Mouse (Mus musculus): Measurements from ENCODE around the gene Trp53i13. TPM values are rescaled to one million over a fixed set of nuclear protein-coding genes. Genes with fewer than 3 reads are reported as not detected.
A peak's percentile ranks its signal among the peaks of the same experiment; 100 is the strongest.

The Trp53i13 gene
- polyA plus RNA-seq, 1 experiment from 2014 or later: 3.4 TPM

DNA sequence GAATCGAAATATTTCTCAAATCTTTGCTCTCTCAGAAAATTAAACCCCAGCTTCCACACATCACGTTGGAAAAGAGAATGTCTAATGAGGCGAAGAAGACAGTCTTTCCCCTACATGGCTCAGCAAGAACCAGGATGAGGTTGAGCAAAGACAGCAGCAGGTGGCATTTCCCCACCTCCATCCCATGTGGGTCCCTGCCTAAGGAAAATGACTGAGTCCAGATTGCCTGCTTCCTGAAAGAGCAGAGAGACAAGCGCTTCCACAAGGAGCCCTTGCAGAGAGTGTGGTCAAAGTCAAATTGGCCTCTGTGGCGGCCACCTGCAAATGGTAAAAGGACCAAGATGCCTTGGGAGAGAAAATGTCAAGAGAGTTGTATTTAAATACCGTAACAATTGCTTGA lies 25.3 kb downstream of the Trp53i13 start:
- Histone ChIP-seq H3K36me3 (ENCODE audit: control insufficient read depth, insufficient read depth) (no peaks in the 10 kb centered on the region), H3K4me3 (ENCODE audit: low read depth, low read length) (no peak overlapping the region), H3K27me3 (ENCODE audit: control insufficient read depth, insufficient read depth, low read depth, low read length) (peaks cover 33% of the 10 kb centered on the region), H3K9ac (ENCODE audit: low read depth, low read length) (no peak overlapping the region), H3K4me2 (ENCODE audit: low read depth, low read length) (no peak overlapping the region), H3K27ac (ENCODE audit: low read length) (no peak overlapping the region), H3K4me1 (ENCODE audit: control insufficient read depth, low read depth, low read length) (peaks cover 47% of the 10 kb centered on the region), H3K9me3 (replicated peaks; ENCODE audit: control insufficient read depth, low read length) (no peaks in the 10 kb centered on the region)
- 61% methylated on average over 6 of the region's 6 CpGs for WGBS (ENCODE audit: insufficient replicate concordance)
- ATAC-seq (ENCODE audit: low read depth): no peak

DNA sequence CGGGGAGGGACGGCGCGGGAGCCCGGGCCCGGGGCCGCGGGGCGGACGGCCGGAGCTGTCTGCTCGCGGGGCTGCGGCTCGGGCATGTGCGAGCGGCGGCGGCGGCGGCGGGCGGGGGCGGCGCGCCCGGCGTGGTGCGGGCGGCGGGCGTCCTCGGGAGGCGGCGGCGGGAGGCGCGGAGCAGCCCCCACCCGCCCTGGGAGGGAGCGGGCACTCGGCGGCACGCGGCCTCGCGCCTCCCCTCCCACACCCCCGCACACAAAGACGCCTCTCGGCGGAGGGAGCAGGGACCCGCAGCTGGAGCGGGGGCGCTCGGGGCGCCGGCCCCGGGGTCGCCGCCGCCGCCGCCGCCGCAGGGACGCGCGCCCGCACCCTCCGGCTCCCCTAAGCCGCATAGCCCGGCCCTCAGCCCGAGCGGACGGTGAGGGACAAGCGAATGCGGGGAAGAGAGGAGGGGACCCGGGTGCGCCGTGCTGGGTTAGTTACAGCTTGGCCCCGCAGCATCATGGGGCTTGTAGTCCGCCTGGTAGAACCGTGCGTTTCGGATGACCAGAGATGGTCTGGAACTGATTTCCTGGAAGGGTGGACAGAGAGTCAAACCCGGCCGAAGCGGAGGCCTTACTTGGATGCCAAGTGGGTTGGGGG lies 26.1 kb downstream of the Trp53i13 start, which contains the start of gene Ankrd13b:
Ankrd13b (minus strand) TSS at position 88 of the 645 bp plus-strand sequence.
- Histone ChIP-seq H3K4me2 (ENCODE audit: low read depth, low read length) (peak within 1 kb of the TSS; percentile 94), H3K4me1 (ENCODE audit: control insufficient read depth, low read depth, low read length) (peaks cover 39% of the 10 kb centered on the region), H3K9ac (ENCODE audit: low read depth, low read length) (peak within 1 kb of the TSS; percentile 59), H3K27me3 (ENCODE audit: control insufficient read depth, insufficient read depth, low read depth, low read length) (peaks cover 33% of the 10 kb centered on the region), H3K4me3 (ENCODE audit: low read depth, low read length) (peak within 1 kb of the TSS; percentile 70), H3K36me3 (ENCODE audit: control insufficient read depth, insufficient read depth) (no peaks in the 10 kb centered on the region), H3K9me3 (replicated peaks; ENCODE audit: control insufficient read depth, low read length) (no peaks in the 10 kb centered on the region), H3K27ac (ENCODE audit: low read length) (no peak within 1 kb of the TSS)
- under 1% methylated on average over 31 of the region's 87 CpGs for WGBS (ENCODE audit: insufficient replicate concordance)
- ATAC-seq (ENCODE audit: low read depth): no peak

DNA sequence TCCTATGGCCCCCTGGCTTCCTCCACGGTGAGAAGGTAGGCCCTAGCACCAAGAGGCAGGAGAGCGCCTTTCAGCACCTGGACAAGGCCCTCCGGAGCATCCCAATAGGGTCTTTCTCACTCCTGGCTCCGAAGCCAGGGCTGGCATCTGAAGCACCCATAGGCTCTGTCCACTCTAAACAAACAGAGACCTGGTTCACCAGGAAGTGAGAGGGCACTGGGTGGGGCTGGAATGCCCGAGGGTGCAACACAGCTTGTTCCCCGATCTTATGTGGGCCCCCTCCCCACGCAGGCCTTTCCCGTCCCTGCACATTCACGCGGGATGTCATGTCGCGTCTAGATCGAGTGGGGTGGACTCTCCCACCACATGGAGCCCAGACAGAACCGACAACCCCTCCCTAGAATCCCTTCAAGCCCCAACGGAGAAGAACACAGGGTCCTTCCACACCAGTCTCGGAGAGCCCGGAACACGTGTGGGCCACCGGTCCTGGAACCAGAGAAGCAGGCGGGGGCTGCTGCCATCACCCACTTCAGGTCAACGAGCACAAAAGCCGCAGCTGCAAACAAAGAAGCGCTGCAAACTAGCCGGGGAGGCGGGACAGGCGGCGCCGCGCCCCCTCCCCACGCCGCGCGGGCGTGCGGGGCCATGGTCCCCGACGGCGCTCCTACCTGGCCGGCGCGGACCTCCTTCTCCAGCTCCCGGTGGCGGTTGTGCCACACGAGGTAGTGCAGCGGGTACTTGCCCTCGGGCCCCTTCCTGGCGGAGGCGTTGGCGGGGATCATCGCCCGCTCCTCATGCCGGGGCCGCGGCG lies 26.8 kb downstream of the Trp53i13 start:
- H3K4me3 ChIP-seq (ENCODE audit: low read depth, low read length): peak overlapping the region; percentile 70
- H3K9me3 ChIP-seq (replicated peaks; ENCODE audit: control insufficient read depth, low read length): no peaks in the 10 kb centered on the region
- no peak overlapping the region for H3K27ac ChIP-seq (ENCODE audit: low read length)
- ATAC-seq (ENCODE audit: low read depth): no peak
- H3K9ac ChIP-seq (ENCODE audit: low read depth, low read length): peak overlapping the region; percentile 59
- peaks cover 32% of the 10 kb centered on the region for H3K4me1 ChIP-seq (ENCODE audit: control insufficient read depth, low read depth, low read length)
- H3K36me3 ChIP-seq (ENCODE audit: control insufficient read depth, insufficient read depth): no peaks in the 10 kb centered on the region
- peaks cover 33% of the 10 kb centered on the region for H3K27me3 ChIP-seq (ENCODE audit: control insufficient read depth, insufficient read depth, low read depth, low read length)
- peak overlapping the region; percentile 94 for H3K4me2 ChIP-seq (ENCODE audit: low read depth, low read length)
- 5% methylated on average over 51 of the region's 55 CpGs for WGBS (ENCODE audit: insufficient replicate concordance)

DNA sequence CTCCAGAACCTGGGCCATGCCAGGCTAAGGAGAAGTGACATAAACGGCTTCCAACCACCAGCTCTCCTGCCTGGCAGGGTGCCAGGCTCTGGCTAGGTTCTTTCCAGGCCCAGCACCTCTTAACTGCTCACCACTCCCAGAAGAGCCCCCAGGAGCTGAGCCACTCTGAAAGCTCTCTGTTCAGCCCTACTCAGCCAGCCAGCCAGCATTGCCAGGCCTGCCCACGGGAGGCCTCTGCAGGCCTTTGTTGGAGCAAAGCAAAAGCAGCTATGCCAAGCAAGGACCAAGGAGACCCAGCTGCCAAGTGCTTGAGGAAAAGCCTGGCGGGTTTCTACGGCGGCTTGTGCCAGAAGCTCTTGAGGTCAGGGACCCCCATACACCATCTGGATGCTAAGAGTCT lies 29.0 kb downstream of the Trp53i13 start:
- no peak overlapping the region for H3K9ac ChIP-seq (ENCODE audit: low read depth, low read length)
- 64% methylated on average over 5 of the region's 5 CpGs for WGBS (ENCODE audit: insufficient replicate concordance)
- H3K27ac ChIP-seq (ENCODE audit: low read length): no peak overlapping the region
- peaks cover 19% of the 10 kb centered on the region for H3K4me1 ChIP-seq (ENCODE audit: control insufficient read depth, low read depth, low read length)
- ATAC-seq (ENCODE audit: low read depth): no peak
- no peaks in the 10 kb centered on the region for H3K9me3 ChIP-seq (replicated peaks; ENCODE audit: control insufficient read depth, low read length)
- H3K4me2 ChIP-seq (ENCODE audit: low read depth, low read length): no peak overlapping the region
- H3K27me3 ChIP-seq (ENCODE audit: control insufficient read depth, insufficient read depth, low read depth, low read length): peaks cover 31% of the 10 kb centered on the region
- no peaks in the 10 kb centered on the region for H3K36me3 ChIP-seq (ENCODE audit: control insufficient read depth, insufficient read depth)
- no peak overlapping the region for H3K4me3 ChIP-seq (ENCODE audit: low read depth, low read length)

DNA sequence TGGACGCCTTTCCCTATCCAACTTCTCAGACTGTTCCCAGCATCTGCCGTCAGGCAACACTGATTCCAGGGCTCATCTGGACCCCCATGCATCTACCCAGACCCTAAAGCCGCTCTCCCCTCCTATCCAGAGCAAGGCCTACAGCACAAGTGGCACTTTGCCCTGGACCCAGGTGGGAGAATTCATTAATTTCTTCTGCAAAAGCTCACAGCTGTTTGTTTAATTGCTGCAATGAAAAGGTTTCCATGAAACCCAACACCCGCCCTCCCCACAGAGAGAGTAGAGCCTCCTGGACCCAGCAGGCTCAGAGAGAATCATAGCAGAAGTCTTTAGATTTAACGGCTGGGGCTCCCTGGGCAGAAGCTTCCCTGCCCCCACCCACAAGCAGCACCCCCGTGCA lies 30.6 kb downstream of the Trp53i13 start:
- peaks cover 6% of the 10 kb centered on the region for H3K4me1 ChIP-seq (ENCODE audit: control insufficient read depth, low read depth, low read length)
- no peaks in the 10 kb centered on the region for H3K9me3 ChIP-seq (replicated peaks; ENCODE audit: control insufficient read depth, low read length)
- ATAC-seq (ENCODE audit: low read depth): no peak
- 67% methylated on average over 6 of the region's 6 CpGs for WGBS (ENCODE audit: insufficient replicate concordance)
- no peak overlapping the region for H3K27ac ChIP-seq (ENCODE audit: low read length)
- H3K36me3 ChIP-seq (ENCODE audit: control insufficient read depth, insufficient read depth): no peaks in the 10 kb centered on the region
- H3K27me3 ChIP-seq (ENCODE audit: control insufficient read depth, insufficient read depth, low read depth, low read length): peaks cover 21% of the 10 kb centered on the region
- no peak overlapping the region for H3K9ac ChIP-seq (ENCODE audit: low read depth, low read length)
- H3K4me2 ChIP-seq (ENCODE audit: low read depth, low read length): no peak overlapping the region
- no peak overlapping the region for H3K4me3 ChIP-seq (ENCODE audit: low read depth, low read length)

DNA sequence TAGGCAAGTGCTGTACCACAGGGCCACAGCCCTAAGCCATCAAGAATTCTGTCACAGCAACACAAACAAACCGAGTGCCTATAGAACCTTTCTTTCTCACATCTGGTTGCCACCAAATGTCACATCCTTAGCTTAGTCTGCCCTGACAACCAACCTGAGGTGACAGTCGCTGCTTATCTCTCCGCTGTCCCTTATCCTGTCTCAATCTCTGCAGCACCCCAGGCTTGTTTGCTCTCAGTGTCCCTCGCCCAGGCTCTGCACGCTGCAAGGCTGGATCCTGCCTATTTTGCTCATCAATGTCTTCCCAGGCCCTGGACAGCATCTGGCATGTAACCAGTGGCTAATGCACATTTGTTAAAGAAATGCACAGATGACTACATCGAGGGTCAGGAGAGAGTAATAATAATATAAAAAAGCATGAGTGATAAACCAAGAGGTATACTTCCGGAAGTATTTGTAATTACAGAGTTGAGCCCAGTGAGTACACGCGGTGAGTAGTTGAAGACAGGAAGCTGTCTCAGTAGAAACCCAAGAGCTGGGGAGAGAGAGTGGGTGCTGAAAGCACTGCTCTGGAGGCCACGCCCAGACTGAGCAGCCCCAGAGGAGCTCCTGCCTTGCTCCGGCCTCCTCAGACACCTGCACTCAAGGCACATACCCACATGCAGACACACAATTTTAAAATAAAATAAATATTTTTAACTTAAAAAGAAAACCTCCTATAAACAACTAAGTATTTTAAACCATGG lies 32.1 kb downstream of the Trp53i13 start:
- Histone ChIP-seq H3K27me3 (ENCODE audit: control insufficient read depth, insufficient read depth, low read depth, low read length) (peaks cover 6% of the 10 kb centered on the region), H3K27ac (ENCODE audit: low read length) (no peak overlapping the region), H3K4me3 (ENCODE audit: low read depth, low read length) (no peak overlapping the region), H3K9ac (ENCODE audit: low read depth, low read length) (no peak overlapping the region), H3K4me2 (ENCODE audit: low read depth, low read length) (no peak overlapping the region), H3K4me1 (ENCODE audit: control insufficient read depth, low read depth, low read length) (no peaks in the 10 kb centered on the region), H3K36me3 (ENCODE audit: control insufficient read depth, insufficient read depth) (no peaks in the 10 kb centered on the region), H3K9me3 (replicated peaks; ENCODE audit: control insufficient read depth, low read length) (no peaks in the 10 kb centered on the region)
- no peak for ATAC-seq (ENCODE audit: low read depth)
- 38% methylated on average over 11 of the region's 11 CpGs for WGBS (ENCODE audit: insufficient replicate concordance)

DNA sequence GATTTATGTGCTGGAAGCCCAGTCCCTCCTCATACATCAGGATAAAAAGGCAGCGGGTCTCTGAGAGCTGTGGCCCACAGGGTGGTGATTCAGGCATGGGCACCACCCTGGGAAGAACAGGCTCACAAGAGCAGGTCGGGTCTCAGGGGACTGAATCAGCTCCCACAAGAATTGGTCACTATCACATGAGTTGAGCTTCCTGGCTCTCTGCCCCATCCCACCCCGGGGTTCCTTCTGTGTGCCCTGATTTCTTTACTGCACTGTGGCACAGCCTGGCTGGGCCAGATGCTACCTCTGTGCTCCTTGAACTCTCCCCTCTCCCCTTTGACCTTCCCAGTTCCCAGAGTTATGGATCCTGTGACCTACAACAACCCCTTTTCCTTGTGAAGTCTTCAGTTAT lies 32.7 kb downstream of the Trp53i13 start:
- Histone ChIP-seq H3K27ac (ENCODE audit: low read length) (no peak overlapping the region), H3K4me1 (ENCODE audit: control insufficient read depth, low read depth, low read length) (no peaks in the 10 kb centered on the region), H3K27me3 (ENCODE audit: control insufficient read depth, insufficient read depth, low read depth, low read length) (no peaks in the 10 kb centered on the region; the same call in 1 of the 2 replicates), H3K9me3 (replicated peaks; ENCODE audit: control insufficient read depth, low read length) (no peaks in the 10 kb centered on the region), H3K36me3 (ENCODE audit: control insufficient read depth, insufficient read depth) (no peaks in the 10 kb centered on the region), H3K4me3 (ENCODE audit: low read depth, low read length) (no peak overlapping the region), H3K4me2 (ENCODE audit: low read depth, low read length) (no peak overlapping the region), H3K9ac (ENCODE audit: low read depth, low read length) (no peak overlapping the region)
- ATAC-seq (ENCODE audit: low read depth): no peak
- 49% methylated on average over 3 of the region's 3 CpGs for WGBS (ENCODE audit: insufficient replicate concordance)

DNA sequence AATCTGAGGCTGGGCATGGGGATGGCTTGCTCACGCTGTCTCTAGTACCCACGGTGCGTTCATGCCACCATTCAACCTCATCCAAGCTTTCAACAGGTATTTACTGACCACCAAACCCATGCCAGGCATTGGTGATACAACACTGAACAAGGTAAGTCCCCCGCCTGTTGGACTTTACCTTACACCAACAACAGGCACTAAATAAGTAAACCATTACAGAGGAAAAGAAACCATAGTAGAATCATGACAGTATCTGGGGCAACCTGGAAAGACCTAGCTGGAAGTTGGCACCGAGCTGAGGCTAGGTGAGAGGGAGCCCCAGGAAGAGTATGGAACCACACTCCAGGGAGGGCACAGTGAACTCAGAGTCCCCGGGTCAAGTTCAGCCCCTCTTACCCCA lies 38.9 kb downstream of the Trp53i13 start:
- WGBS (ENCODE audit: insufficient replicate concordance): 64% methylated on average over 6 of the region's 6 CpGs
- Histone ChIP-seq H3K9me3 (replicated peaks; ENCODE audit: control insufficient read depth, low read length) (no peaks in the 10 kb centered on the region), H3K27ac (ENCODE audit: low read length) (no peak overlapping the region), H3K9ac (ENCODE audit: low read depth, low read length) (no peak overlapping the region), H3K4me3 (ENCODE audit: low read depth, low read length) (no peak overlapping the region), H3K27me3 (ENCODE audit: control insufficient read depth, insufficient read depth, low read depth, low read length) (no peaks in the 10 kb centered on the region), H3K36me3 (ENCODE audit: control insufficient read depth, insufficient read depth) (no peaks in the 10 kb centered on the region), H3K4me2 (ENCODE audit: low read depth, low read length) (no peak overlapping the region), H3K4me1 (ENCODE audit: control insufficient read depth, low read depth, low read length) (no peaks in the 10 kb centered on the region)
- ATAC-seq (ENCODE audit: low read depth): peak; percentile 39; the same call in 1 of the 2 replicates

Measured in liver, embryonic 16.5 days (tissue).